Mouse (Mus musculus) right cerebral cortex, postnatal 4 days (tissue): ENCODE measurements around the gene Megf11.
A peak's percentile ranks its signal among the peaks of the same experiment; 100 is the strongest.
"Not testable (repeated sequence)": the region's sequence is repeated elsewhere in the genome, so short reads cannot be mapped to it uniquely, and the experiment has no call there.

ENCODE experiments used
- DNase-seq: peaks from one replicate; pipeline ENCODE4 v3.0.0-alpha.2; 2022

Gene Megf11

GRCm38 (mm10) chr9:64704073-64704840 lies 318.8 kb downstream of the Megf11 start:
- DNase-seq: no peak

DNA sequence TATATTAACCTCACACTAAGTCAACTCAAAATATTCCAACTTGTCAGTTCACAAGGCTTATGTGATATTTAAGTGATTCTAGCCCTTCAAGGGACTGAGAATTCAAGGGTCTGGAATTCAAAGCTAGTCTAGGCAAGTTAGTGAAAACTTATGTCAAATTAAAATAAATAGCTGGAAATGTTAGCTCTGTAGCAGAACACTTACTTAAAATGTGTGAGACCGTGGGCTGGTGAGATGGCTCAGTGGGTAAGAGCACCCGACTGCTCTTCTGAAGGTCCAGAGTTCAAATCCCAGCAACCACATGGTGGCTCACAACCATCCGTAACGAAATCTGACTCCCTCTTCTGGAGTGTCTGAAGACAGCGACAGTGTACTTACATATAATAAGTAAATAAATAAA lies 324.9 kb downstream of the Megf11 start:
- not testable (repeated sequence) for DNase-seq

DNA sequence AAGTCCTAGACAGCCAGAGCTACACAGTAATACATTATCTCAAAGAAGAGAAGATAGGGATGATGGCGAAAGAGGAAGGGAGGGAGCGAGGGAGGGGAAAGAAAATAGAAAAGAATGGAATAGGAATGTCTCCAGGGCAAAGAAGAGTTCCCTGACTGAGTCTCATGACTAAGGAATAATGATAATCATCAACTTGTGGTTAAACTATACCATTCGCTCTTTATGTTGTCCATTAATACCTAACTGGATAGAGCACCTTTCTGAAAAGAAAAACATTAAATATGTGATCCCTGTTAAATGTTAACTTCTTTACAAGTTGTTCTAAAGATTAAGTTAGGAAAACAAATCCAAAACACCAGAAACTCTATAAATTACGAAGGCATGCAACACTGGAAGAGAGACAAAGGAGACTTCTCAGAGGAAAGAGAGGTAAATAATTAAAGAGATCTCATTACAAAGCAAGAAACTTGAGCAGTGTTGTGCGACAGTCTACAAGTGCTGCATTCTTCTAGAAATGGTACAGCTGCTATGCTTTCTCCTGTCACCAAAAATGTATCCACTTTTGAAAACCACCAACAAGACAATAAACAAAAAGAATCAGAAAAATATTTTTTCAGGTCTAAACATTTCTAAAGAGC lies 334.2 kb downstream of the Megf11 start:
- DNase-seq: no peak

DNA sequence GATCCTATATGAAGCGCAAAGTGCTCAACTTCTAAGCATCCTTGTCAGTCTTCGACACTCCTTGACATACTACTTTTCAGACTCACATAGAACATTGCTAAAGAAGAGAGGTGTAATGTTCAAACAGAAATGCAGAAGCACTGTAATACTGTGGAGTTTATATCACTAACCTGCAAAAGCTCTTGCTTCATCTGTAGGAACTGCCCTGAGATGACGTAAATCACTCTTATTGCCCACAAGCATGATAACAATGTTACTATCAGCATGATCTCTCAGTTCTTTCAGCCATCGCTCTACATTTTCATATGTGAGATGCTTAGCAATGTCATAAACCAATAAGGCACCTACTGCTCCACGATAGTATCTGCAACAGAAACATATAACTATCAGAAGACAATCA lies 341.0 kb downstream of the Megf11 start:
- DNase-seq: no peak

DNA sequence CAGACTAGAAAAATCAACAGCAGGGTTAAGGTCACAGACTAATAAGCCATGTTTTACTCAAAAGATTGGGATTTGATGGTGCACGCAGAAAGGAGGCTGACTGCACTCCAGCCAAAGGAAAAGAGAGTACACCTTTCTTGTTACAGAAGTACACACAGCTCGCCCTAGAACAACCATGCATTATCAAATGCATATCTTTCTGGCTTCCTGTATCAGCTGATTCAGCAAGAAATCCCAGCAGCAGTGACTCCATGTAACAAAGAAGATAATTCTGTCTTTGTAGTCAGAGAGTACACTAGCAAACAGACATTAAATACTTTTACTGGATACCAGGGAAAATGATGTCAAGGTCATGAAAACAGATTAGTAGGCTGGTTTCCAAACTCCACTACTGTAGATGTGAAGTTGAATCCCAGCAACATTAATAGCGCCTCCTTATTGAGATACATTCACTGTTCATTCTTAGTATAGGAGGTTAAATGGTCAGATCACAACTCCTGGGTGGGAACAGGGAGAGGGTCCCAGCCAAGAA lies 345.7 kb downstream of the Megf11 start:
- DNase-seq: no peak

- DNase-seq: no peak
Measured at GRCm38 (mm10) chr9:64734166-64734565, 348.7 kb downstream of the Megf11 start.

- DNase-seq: not testable (repeated sequence)
Measured at GRCm38 (mm10) chr9:64734992-64735391, 349.6 kb downstream of the Megf11 start.

DNA sequence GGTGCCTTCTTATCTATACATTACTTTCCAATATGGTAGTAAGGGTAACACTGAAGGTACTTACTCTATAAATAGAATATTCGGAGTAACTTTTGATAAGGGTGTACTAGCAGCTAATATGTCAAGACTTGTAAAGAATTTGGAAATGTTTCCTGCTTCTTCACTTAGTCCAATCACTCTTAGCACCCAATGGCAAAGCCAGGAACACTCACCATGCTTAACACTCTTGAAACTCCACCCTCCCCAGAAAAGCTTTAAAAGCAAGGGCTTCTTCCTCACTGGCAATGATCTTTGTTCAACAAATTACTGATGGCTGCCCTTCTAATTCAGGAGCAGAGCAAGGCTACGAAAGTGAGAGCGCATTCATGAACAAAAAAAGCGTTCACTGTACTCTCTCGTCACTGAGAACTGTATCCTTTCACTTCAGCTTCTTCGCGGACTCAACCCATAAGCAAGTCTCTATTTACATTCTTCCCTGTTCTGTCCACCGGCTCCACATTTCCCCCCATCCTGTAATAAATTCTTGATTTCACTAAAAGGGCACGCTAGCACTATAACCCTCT lies 350.7 kb downstream of the Megf11 start:
- DNase-seq: no peak

DNA sequence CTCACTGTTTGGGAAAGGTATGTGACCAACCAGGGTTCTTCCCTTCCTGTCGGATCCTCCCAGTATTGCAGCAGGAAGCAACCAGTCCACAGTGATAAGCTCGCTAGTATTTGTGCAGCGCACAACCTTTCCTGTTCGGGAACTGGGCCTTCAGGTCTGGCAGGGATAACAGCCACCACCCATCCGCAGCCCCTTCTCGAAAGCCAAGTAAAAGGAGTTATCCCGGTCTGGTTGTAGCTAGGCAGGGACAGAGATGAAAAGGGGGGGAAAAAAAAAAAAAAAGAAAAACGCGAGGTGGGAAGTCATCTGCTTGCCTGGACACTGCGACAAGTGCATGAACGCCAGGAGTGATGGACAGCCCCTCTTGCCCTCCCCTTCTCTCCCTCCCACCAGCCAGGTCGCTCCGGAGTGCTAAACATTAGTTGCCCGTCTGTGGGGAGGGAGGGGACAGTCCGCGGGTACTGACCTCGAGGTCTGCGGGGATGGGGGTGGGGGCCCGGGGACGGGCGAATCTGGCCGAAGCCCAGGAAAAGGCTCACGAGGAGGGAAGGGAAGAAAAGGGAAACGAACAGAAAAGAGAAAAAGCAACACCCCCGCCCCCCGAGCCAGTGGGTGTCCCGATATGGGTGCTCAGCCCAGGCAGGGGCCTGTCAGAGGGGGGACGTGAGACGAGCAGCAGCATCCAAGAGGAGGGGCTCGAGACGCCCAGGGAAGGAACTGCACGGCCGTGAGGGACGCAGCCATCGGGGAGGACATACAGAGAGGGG lies 351.4 kb downstream of the Megf11 start:
- peak; percentile 49 for DNase-seq

GRCm38 (mm10) chr9:64737406-64738201 lies 352.2 kb downstream of the Megf11 start, which contains the start of gene Rab11a:
Gene Rab11a (minus strand): TSS chr9:64737758.
- peak; percentile 99 for DNase-seq

DNA sequence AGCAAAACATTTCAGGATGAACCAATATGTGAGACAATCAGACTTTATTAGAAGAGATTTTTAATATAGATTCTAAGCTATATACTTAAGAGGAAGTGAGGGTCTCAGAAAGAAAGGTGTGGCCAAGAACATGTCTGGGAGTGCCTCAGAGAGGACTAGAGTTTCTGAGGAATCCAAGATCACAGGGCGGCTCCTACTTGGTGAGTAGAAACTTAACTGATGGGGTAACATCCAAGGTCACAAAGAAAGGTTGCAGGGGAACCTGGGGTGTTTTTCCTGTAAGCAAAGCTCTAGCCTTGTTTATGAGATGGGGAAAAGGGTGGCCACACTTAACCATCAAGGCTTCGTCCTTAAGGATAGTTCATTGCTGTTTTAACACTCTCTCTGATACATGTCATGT lies 353.6 kb downstream of the Megf11 start:
- no peak for DNase-seq

GRCm38 (mm10) chr9:64742453-64742852 lies 357.0 kb downstream of the Megf11 start:
- no peak for DNase-seq

DNA sequence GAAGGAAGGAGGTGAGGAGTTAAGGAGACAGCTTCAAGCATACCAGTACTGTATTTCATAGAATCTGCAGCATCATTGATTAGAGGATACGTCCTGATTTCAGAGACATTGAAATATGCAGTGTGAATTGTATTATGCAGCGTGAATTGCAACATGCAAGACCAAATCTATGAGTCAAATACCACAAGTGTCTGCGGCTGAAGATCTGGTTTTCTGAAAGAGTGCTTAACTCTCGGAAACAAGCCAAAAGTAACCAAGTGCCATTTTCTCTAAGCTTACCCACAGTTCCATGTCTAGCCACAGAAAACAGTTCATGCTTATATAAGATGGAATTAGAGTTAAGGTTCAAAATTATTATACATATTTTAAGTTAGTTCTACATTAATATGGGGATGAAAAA lies 362.3 kb downstream of the Megf11 start:
- DNase-seq: no peak

- DNase-seq: no peak
Measured at GRCm38 (mm10) chr9:64749314-64749713, 363.9 kb downstream of the Megf11 start.

DNA sequence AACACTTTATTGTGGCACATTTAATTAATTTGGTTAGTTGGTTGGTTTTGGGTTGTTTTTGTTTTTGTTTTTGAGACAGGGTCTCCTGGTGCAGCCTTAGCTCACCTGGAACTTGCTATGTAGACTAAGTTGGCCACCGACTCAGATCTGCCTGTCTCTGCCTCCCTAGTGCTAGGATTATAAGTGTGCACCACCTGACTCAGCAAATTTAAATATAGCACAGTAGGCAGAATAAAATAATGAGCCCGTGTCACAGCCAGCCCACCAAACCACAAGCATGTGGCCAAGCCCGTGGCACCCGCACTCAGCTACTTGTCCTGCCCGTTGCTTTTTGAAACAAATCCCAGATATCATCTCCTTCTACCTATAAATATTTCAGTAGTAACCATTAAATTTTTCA lies 367.1 kb downstream of the Megf11 start:
- DNase-seq: no peak

DNA sequence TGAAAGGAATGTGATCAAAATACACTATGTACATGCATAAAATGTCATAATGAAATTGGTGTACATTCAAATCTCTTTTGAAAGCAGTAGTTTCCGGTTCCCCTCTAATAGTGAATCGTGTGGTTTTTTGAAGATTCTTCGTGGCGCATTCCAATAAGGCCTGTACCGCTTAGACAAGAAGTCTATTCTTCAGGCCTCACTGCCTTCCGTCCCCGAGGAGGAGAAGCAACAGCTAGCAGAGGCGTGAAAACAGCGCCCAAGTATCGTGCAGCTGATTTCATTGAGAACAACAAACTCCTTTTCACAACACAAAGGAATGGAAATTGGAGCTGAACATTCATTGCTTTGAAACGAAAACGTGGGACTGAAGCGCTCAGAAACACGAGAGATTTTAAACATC lies 372.6 kb downstream of the Megf11 start:
- DNase-seq: no peak
